Mouse (Mus musculus): Measurements from ENCODE around the gene Hspb6. TPM values are rescaled to one million over a fixed set of nuclear protein-coding genes. Genes with fewer than 3 reads are reported as not detected.

Gene Hspb6
- total RNA-seq (2014; fragmentation: Nextera tagmentation): 27.1 and 32.8 TPM in 2 replicates
- 3.9 and 4.9 TPM in 2 replicates for total RNA-seq (2017)
- polyA plus RNA-seq (2012): 11.2 and 12.1 TPM in 2 replicates

GRCm38 (mm10) chr7:30552102-30553020, at the start of gene Hspb6, which contains the start of gene Proser3:
Gene Hspb6 (plus strand): TSS chr7:30552178.
Gene Proser3 (minus strand): TSS chr7:30552299.
- peaks cover 70% of the 10 kb centered on the region for H3K36me3 ChIP-seq (replicated peaks)
- H3K4me3 ChIP-seq (ENCODE audit: low read depth, low read length): peak within 1 kb of the TSS; percentile 78
- peak; percentile 96 for DNase-seq (ENCODE audit: low spot score)
- peak; percentile 94 for ATAC-seq (ENCODE audit: extremely low read depth, insufficient number of reproducible peaks, low FRiP score, poor library complexity, severe bottlenecking)
- no peaks in the 10 kb centered on the region for H3K9me3 ChIP-seq (replicated peaks)
- H3K4me1 ChIP-seq (ENCODE audit: insufficient read depth, low read depth, low read length): peaks cover 35% of the 10 kb centered on the region
- no peaks in the 10 kb centered on the region for H3K27me3 ChIP-seq (ENCODE audit: insufficient read depth, low read length)
- 0 out of 2 replicates have a peak, but pooled peaks have one; percentile 60 for TF ChIP-seq POLR2AphosphoS5 (IDR thresholded peaks at IDR 0.05; ENCODE audit: insufficient replicate concordance, low read depth, low read length)
- no peak for TF ChIP-seq TAL1 (conservative IDR thresholded peaks at IDR 0.05; ENCODE audit: low read depth, low read length)

- ATAC-seq (ENCODE audit: extremely low read depth, insufficient number of reproducible peaks, low FRiP score, poor library complexity, severe bottlenecking): no peak
- DNase-seq (ENCODE audit: low spot score): no peak
- peaks cover 15% of the 10 kb centered on the region for H3K27me3 ChIP-seq (ENCODE audit: insufficient read depth, low read length)
Measured at GRCm38 (mm10) chr7:30508061-30508460, 43.9 kb upstream of the Hspb6 start.

GRCm38 (mm10) chr7:30515003-30515760, 36.8 kb upstream of the Hspb6 start:
- Histone ChIP-seq H3K9me3 (replicated peaks) (no peaks in the 10 kb centered on the region), H3K36me3 (replicated peaks) (no peaks in the 10 kb centered on the region), H3K4me3 (ENCODE audit: low read depth, low read length) (no peak overlapping the region), H3K27me3 (ENCODE audit: insufficient read depth, low read length) (peaks cover 31% of the 10 kb centered on the region), H3K4me1 (ENCODE audit: insufficient read depth, low read depth, low read length) (no peaks in the 10 kb centered on the region)
- DNase-seq (ENCODE audit: low spot score) (no peak), ATAC-seq (ENCODE audit: extremely low read depth, insufficient number of reproducible peaks, low FRiP score, poor library complexity, severe bottlenecking) (no peak)
- TF ChIP-seq GATA1 (IDR thresholded peaks at IDR 0.05; ENCODE audit: borderline replicate concordance, low read length) (no peak), POLR2AphosphoS5 (IDR thresholded peaks at IDR 0.05; ENCODE audit: insufficient replicate concordance, low read depth, low read length) (no peak), CTCF (IDR thresholded peaks at IDR 0.05; ENCODE audit: low read depth, low read length) (no peak), TAL1 (conservative IDR thresholded peaks at IDR 0.05; ENCODE audit: low read depth, low read length) (no peak), GATA2 (IDR thresholded peaks at IDR 0.05; ENCODE audit: borderline replicate concordance, low read depth, low read length) (no peak)

More at GRCm38 (mm10) chr7:30508061-30508460, 43.9 kb upstream of the Hspb6 start:
- no peaks in the 10 kb centered on the region for H3K4me1 ChIP-seq (ENCODE audit: insufficient read depth, low read depth, low read length)
- no peak overlapping the region for H3K4me3 ChIP-seq (ENCODE audit: low read depth, low read length)
- H3K36me3 ChIP-seq (replicated peaks): no peaks in the 10 kb centered on the region
- no peaks in the 10 kb centered on the region for H3K9me3 ChIP-seq (replicated peaks)
- TF ChIP-seq GATA2 (IDR thresholded peaks at IDR 0.05; ENCODE audit: borderline replicate concordance, low read depth, low read length) (no peak), TAL1 (conservative IDR thresholded peaks at IDR 0.05; ENCODE audit: low read depth, low read length) (no peak), GATA1 (IDR thresholded peaks at IDR 0.05; ENCODE audit: borderline replicate concordance, low read length) (no peak), POLR2AphosphoS5 (IDR thresholded peaks at IDR 0.05; ENCODE audit: insufficient replicate concordance, low read depth, low read length) (no peak), CTCF (IDR thresholded peaks at IDR 0.05; ENCODE audit: low read depth, low read length) (no peak)

GRCm38 (mm10) chr7:30518325-30518724, 33.7 kb upstream of the Hspb6 start:
- H3K36me3 ChIP-seq (replicated peaks): peaks cover 10% of the 10 kb centered on the region
- DNase-seq (ENCODE audit: low spot score) (no peak), ATAC-seq (ENCODE audit: extremely low read depth, insufficient number of reproducible peaks, low FRiP score, poor library complexity, severe bottlenecking) (no peak)
- no peak for TF ChIP-seq CTCF (IDR thresholded peaks at IDR 0.05; ENCODE audit: low read depth, low read length)
- no peak for TF ChIP-seq POLR2AphosphoS5 (IDR thresholded peaks at IDR 0.05; ENCODE audit: insufficient replicate concordance, low read depth, low read length)
- no peak for TF ChIP-seq GATA1 (IDR thresholded peaks at IDR 0.05; ENCODE audit: borderline replicate concordance, low read length)
- TF ChIP-seq GATA2 (IDR thresholded peaks at IDR 0.05; ENCODE audit: borderline replicate concordance, low read depth, low read length): no peak
- TF ChIP-seq TAL1 (conservative IDR thresholded peaks at IDR 0.05; ENCODE audit: low read depth, low read length): no peak
- H3K4me1 ChIP-seq (ENCODE audit: insufficient read depth, low read depth, low read length): no peaks in the 10 kb centered on the region
- peaks cover 30% of the 10 kb centered on the region for H3K27me3 ChIP-seq (ENCODE audit: insufficient read depth, low read length)
- no peaks in the 10 kb centered on the region for H3K9me3 ChIP-seq (replicated peaks)
- no peak overlapping the region for H3K4me3 ChIP-seq (ENCODE audit: low read depth, low read length)

GRCm38 (mm10) chr7:30520396-30520795, 31.6 kb upstream of the Hspb6 start:
- TF ChIP-seq CTCF (IDR thresholded peaks at IDR 0.05; ENCODE audit: low read depth, low read length) (no peak), POLR2AphosphoS5 (IDR thresholded peaks at IDR 0.05; ENCODE audit: insufficient replicate concordance, low read depth, low read length) (no peak), TAL1 (conservative IDR thresholded peaks at IDR 0.05; ENCODE audit: low read depth, low read length) (no peak), GATA1 (IDR thresholded peaks at IDR 0.05; ENCODE audit: borderline replicate concordance, low read length) (no peak), GATA2 (IDR thresholded peaks at IDR 0.05; ENCODE audit: borderline replicate concordance, low read depth, low read length) (no peak)

GRCm38 (mm10) chr7:30520856-30521255, 31.1 kb upstream of the Hspb6 start:
- Histone ChIP-seq H3K36me3 (replicated peaks) (peaks cover 34% of the 10 kb centered on the region), H3K4me1 (ENCODE audit: insufficient read depth, low read depth, low read length) (peaks cover 2% of the 10 kb centered on the region; the same call in 1 of the 2 replicates), H3K27me3 (ENCODE audit: insufficient read depth, low read length) (peaks cover 26% of the 10 kb centered on the region), H3K9me3 (replicated peaks) (no peaks in the 10 kb centered on the region), H3K4me3 (ENCODE audit: low read depth, low read length) (no peak overlapping the region)
- TF ChIP-seq CTCF (IDR thresholded peaks at IDR 0.05; ENCODE audit: low read depth, low read length) (no peak), GATA1 (IDR thresholded peaks at IDR 0.05; ENCODE audit: borderline replicate concordance, low read length) (no peak), POLR2AphosphoS5 (IDR thresholded peaks at IDR 0.05; ENCODE audit: insufficient replicate concordance, low read depth, low read length) (no peak), GATA2 (IDR thresholded peaks at IDR 0.05; ENCODE audit: borderline replicate concordance, low read depth, low read length) (no peak), TAL1 (conservative IDR thresholded peaks at IDR 0.05; ENCODE audit: low read depth, low read length) (no peak)
- DNase-seq (ENCODE audit: low spot score) (no peak), ATAC-seq (ENCODE audit: extremely low read depth, insufficient number of reproducible peaks, low FRiP score, poor library complexity, severe bottlenecking) (no peak)

More at GRCm38 (mm10) chr7:30520396-30520795, 31.6 kb upstream of the Hspb6 start:
- Histone ChIP-seq H3K9me3 (replicated peaks) (no peaks in the 10 kb centered on the region), H3K27me3 (ENCODE audit: insufficient read depth, low read length) (peaks cover 30% of the 10 kb centered on the region), H3K4me1 (ENCODE audit: insufficient read depth, low read depth, low read length) (no peaks in the 10 kb centered on the region), H3K4me3 (ENCODE audit: low read depth, low read length) (no peak overlapping the region), H3K36me3 (replicated peaks) (peaks cover 29% of the 10 kb centered on the region)
- no peak for DNase-seq (ENCODE audit: low spot score)
- ATAC-seq (ENCODE audit: extremely low read depth, insufficient number of reproducible peaks, low FRiP score, poor library complexity, severe bottlenecking): no peak

Data from G1E (cell line).